Mouse (Mus musculus) hindlimb bud, embryonic 11.5 days (tissue): ENCODE results near the gene Gm5134.

Source experiments
- DNase-seq: peaks from one replicate; pipeline ENCODE4 v3.0.0-alpha.2; 2012; ENCODE audit warnings: low read depth, low spot score; ENCODE audit errors: extremely low spot score

The Gm5134 gene

GRCm38 (mm10) chr10:75954381-75954811 lies at the start of gene Gm5134:
Gene Gm5134, plus strand, starts transcription at chr10:75954514.
- no peak for DNase-seq

- DNase-seq, result no peak
Measured at GRCm38 (mm10) chr10:75906882-75907281, 47.4 kb upstream of the Gm5134 start.

GRCm38 (mm10) chr10:75910698-75911097 lies 43.6 kb upstream of the Gm5134 start:
- DNase-seq, result no peak

- no peak for DNase-seq
Measured at GRCm38 (mm10) chr10:75913013-75913589, 41.2 kb upstream of the Gm5134 start.

- DNase-seq, result no peak
Measured at GRCm38 (mm10) chr10:75915557-75915956, 38.8 kb upstream of the Gm5134 start.

GRCm38 (mm10) chr10:75916840-75917239 lies 37.5 kb upstream of the Gm5134 start:
- no peak for DNase-seq

GRCm38 (mm10) chr10:75919026-75919425 lies 35.3 kb upstream of the Gm5134 start:
- no peak for DNase-seq

GRCm38 (mm10) chr10:75921026-75921725 lies 33.1 kb upstream of the Gm5134 start, which contains the start of gene Smarcb1:
Gene Smarcb1, minus strand, starts transcription at chr10:75921617.
- DNase-seq, result no peak

- no peak for DNase-seq
Measured at GRCm38 (mm10) chr10:75921726-75922560, 32.4 kb upstream of the Gm5134 start.

- DNase-seq, result no peak
Measured at GRCm38 (mm10) chr10:75924324-75924723, 30.0 kb upstream of the Gm5134 start.

- no peak for DNase-seq
Measured at GRCm38 (mm10) chr10:75926396-75926795, 27.9 kb upstream of the Gm5134 start.

- DNase-seq, result no peak
Measured at GRCm38 (mm10) chr10:75930304-75930703, 24.0 kb upstream of the Gm5134 start.

GRCm38 (mm10) chr10:75931311-75931710 lies 23.0 kb upstream of the Gm5134 start:
- DNase-seq, result no peak

GRCm38 (mm10) chr10:75932081-75932678 lies 22.1 kb upstream of the Gm5134 start:
- DNase-seq, result no peak

- no peak for DNase-seq
Measured at GRCm38 (mm10) chr10:75932891-75933290, 21.4 kb upstream of the Gm5134 start, which contains the start of gene Chchd10. Gene Chchd10, plus strand, starts transcription at chr10:75933130.

- no peak for DNase-seq
Measured at GRCm38 (mm10) chr10:75934991-75935390, 19.3 kb upstream of the Gm5134 start.

GRCm38 (mm10) chr10:75935680-75936541 lies 18.4 kb upstream of the Gm5134 start, which contains the start of gene Mmp11:
Gene Mmp11, minus strand, starts transcription at chr10:75936496.
- no peak for DNase-seq

- DNase-seq, result no peak
Measured at GRCm38 (mm10) chr10:75936909-75937667, 17.2 kb upstream of the Gm5134 start.

GRCm38 (mm10) chr10:75937851-75938643 lies 16.3 kb upstream of the Gm5134 start:
- no peak for DNase-seq
